Mouse (Mus musculus) ES-E14 (cell line): ENCODE results near the gene S100a4.

ENCODE experiments used
- CHD2 ChIP-seq: IDR thresholded peaks from 2 replicates; pipeline ENCODE4 v1.6.1; 2014; ENCODE audit warnings: mild to moderate bottlenecking, low read depth, low read length, inconsistent platforms
- HCFC1 ChIP-seq: IDR thresholded peaks from 2 replicates; pipeline ENCODE4 v1.6.1; 2012; ENCODE audit warnings: low read length, inconsistent platforms, borderline replicate concordance; ENCODE audit not compliant: insufficient read depth
- MAFK ChIP-seq: IDR thresholded peaks from 2 replicates; pipeline ENCODE4 v1.6.1; 2014; ENCODE audit warnings: mild to moderate bottlenecking, low read depth, low read length, inconsistent platforms; ENCODE audit not compliant: insufficient read depth
- ZC3H11A ChIP-seq: IDR thresholded peaks from 2 replicates; pipeline ENCODE4 v1.6.1; 2012; ENCODE audit warnings: low read depth, mild to moderate bottlenecking, inconsistent platforms, low read length, borderline replicate concordance

DNA sequence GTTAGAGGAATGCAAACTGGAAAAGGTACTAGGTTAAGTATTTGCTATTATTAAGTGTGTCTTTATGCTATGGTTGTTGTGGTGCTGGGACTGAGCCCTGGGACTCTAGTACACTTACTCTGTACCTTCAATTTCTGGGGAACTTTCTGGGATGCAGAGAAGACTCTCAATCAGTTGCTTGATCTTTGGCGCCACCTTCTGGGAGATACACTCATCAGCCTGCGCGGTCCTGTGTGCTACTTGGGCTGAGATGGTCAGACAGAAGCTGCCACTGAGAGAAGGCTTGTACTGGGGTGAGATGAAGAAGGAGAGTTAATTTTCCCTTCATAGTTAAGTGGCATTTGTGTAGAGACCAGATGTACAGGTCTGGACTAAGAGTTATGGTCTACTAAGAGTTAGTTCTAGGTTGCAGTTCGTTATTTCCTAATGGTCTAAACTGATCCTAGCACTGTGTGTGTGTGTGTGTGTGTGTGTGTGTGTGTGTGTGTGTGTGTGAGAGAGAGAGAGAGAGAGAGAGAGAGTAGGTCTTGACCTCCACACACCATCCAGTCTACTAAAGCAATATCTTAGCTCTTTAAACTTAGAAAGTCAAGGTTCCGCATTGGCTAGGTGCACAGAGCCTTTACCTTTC, 49.4 kb downstream of the S100a4 start:
- TF ChIP-seq MAFK = no peak
- peak; percentile 43; the same call in 1 of the 2 replicates for TF ChIP-seq ZC3H11A
- no peak for TF ChIP-seq HCFC1
- TF ChIP-seq CHD2 = no peak
